Mouse (Mus musculus) liver, embryonic 12.5 days (tissue): ENCODE results near the gene Ttc7b. TPM values are rescaled to one million over a fixed set of nuclear protein-coding genes. Genes with fewer than 3 reads are reported as not detected.

Experiments used
- ATAC-seq: fragments of 200-750 bp; cut with Nextera tagmentation; 2 replicates; pipeline ENCODE4 v1.8.0; 2017; ENCODE audit warnings: moderate number of reproducible peaks, mild to moderate bottlenecking, moderate library complexity
- H3K27ac ChIP-seq: fragments of 300-500 bp; sonication (generic); 2 replicates; pipeline ENCODE4 v1.5.1; 2016; ENCODE audit warnings: mild to moderate bottlenecking
- H3K27me3 ChIP-seq: fragments of 300-500 bp; sonication (generic); replicated peaks from 2 replicates; pipeline ENCODE4 v1.6.1; 2016; ENCODE audit warnings: mild to moderate bottlenecking, moderate library complexity
- H3K36me3 ChIP-seq: fragments of 300-500 bp; sonication (generic); 2 replicates; pipeline ENCODE4 v1.6.1; 2016; ENCODE audit warnings: mild to moderate bottlenecking, moderate library complexity
- H3K4me1 ChIP-seq: fragments of 300-500 bp; sonication (generic); 2 replicates; pipeline ENCODE4 v1.6.1; 2016
- H3K4me2 ChIP-seq: fragments of 300-500 bp; sonication (generic); 2 replicates; pipeline ENCODE4 v1.6.1; 2016; ENCODE audit warnings: mild to moderate bottlenecking, moderate library complexity
- H3K4me3 ChIP-seq: fragments of 300-500 bp; sonication (generic); 2 replicates; pipeline ENCODE4 v1.5.1; 2016; ENCODE audit warnings: mild to moderate bottlenecking, moderate library complexity
- H3K9ac ChIP-seq: fragments of 300-500 bp; sonication (generic); 2 replicates; pipeline ENCODE4 v1.6.1; 2016; ENCODE audit warnings: mild to moderate bottlenecking, moderate library complexity
- H3K9me3 ChIP-seq: fragments of 300-500 bp; sonication (generic); replicated peaks from 2 replicates; pipeline ENCODE4 v1.6.1; 2016; ENCODE audit warnings: mild to moderate bottlenecking, moderate library complexity
- WGBS: fragments of 180-500 bp; shearing (Covaris S2); methylation state at CpG from one replicate; pipeline ENCODE4 v1.1.7; 2016; ENCODE audit not compliant: insufficient replicate concordance; 5-methylcytosine and 5-hydroxymethylcytosine counted together
- polyA plus RNA-seq: library from polyadenylated mRNA; unstranded; fragments of >200 nt; fragmentation: Nextera tagmentation; extraction: Ambion mirVana; gene quantifications from 2 replicates; pipeline ENCODE4 v1.2.1, GENCODE M21; 2016

The Ttc7b gene
- polyA plus RNA-seq, 1 experiment from 2014 or later = 2.2 TPM

GRCm38 (mm10) chr12:100444671-100445165 lies 75.9 kb downstream of the Ttc7b start:
- H3K27ac ChIP-seq = no peak overlapping the region
- WGBS = 70% methylated on average over 3 of the region's 3 CpGs
- H3K27me3 ChIP-seq = no peaks in the 10 kb centered on the region
- H3K4me1 ChIP-seq = 0 out of 2 replicates have a peak, but pooled peaks cover 1% of the 10 kb centered on the region
- H3K9ac ChIP-seq = no peak overlapping the region
- H3K36me3 ChIP-seq = 0 out of 2 replicates have a peak, but pooled peaks cover 3% of the 10 kb centered on the region
- H3K9me3 ChIP-seq = no peaks in the 10 kb centered on the region
- no peak overlapping the region for H3K4me3 ChIP-seq
- H3K4me2 ChIP-seq = no peak overlapping the region
- no peak for ATAC-seq

GRCm38 (mm10) chr12:100443452-100443851 lies 77.2 kb downstream of the Ttc7b start:
- Histone ChIP-seq H3K9me3 (no peaks in the 10 kb centered on the region), H3K9ac (no peak overlapping the region), H3K27ac (no peak overlapping the region), H3K4me1 (0 out of 2 replicates have a peak, but pooled peaks cover 8% of the 10 kb centered on the region), H3K27me3 (no peaks in the 10 kb centered on the region), H3K4me2 (no peak overlapping the region), H3K36me3 (0 out of 2 replicates have a peak, but pooled peaks cover 3% of the 10 kb centered on the region), H3K4me3 (no peak overlapping the region)
- WGBS = 65% methylated on average over 6 of the region's 6 CpGs
- no peak for ATAC-seq

- ATAC-seq = no peak
- Histone ChIP-seq H3K4me2 (no peak overlapping the region), H3K9me3 (no peaks in the 10 kb centered on the region), H3K36me3 (0 out of 2 replicates have a peak, but pooled peaks cover 3% of the 10 kb centered on the region), H3K27me3 (no peaks in the 10 kb centered on the region), H3K4me3 (no peak overlapping the region), H3K9ac (no peak overlapping the region), H3K4me1 (0 out of 2 replicates have a peak, but pooled peaks cover 8% of the 10 kb centered on the region), H3K27ac (no peak overlapping the region)
- 75% methylated on average over 4 of the region's 4 CpGs for WGBS
These were observed 79.0 kb downstream of the Ttc7b start for GRCm38 (mm10) chr12:100441609-100442008.

- no peak overlapping the region for H3K4me2 ChIP-seq
- H3K9ac ChIP-seq = no peak overlapping the region
- no peaks in the 10 kb centered on the region for H3K9me3 ChIP-seq
- H3K4me3 ChIP-seq = no peak overlapping the region
- WGBS = 70% methylated on average over 3 of the region's 3 CpGs
- no peaks in the 10 kb centered on the region for H3K27me3 ChIP-seq
- no peak for ATAC-seq
- H3K4me1 ChIP-seq = 0 out of 2 replicates have a peak, but pooled peaks cover 8% of the 10 kb centered on the region
- H3K27ac ChIP-seq = 0 out of 2 replicates have a peak overlapping the region, but pooled peaks have one; percentile 48
- no peaks in the 10 kb centered on the region for H3K36me3 ChIP-seq
These were observed 80.7 kb downstream of the Ttc7b start for GRCm38 (mm10) chr12:100439883-100440282.

GRCm38 (mm10) chr12:100439145-100439755 lies 81.4 kb downstream of the Ttc7b start:
- H3K4me2 ChIP-seq = no peak overlapping the region
- H3K4me3 ChIP-seq = no peak overlapping the region
- H3K27ac ChIP-seq = 0 out of 2 replicates have a peak overlapping the region, but pooled peaks have one; percentile 48
- H3K4me1 ChIP-seq = 0 out of 2 replicates have a peak, but pooled peaks cover 8% of the 10 kb centered on the region
- H3K9ac ChIP-seq = no peak overlapping the region
- no peak for ATAC-seq
- WGBS = 60% methylated on average over 4 of the region's 4 CpGs
- H3K27me3 ChIP-seq = no peaks in the 10 kb centered on the region
- H3K36me3 ChIP-seq = no peaks in the 10 kb centered on the region
- H3K9me3 ChIP-seq = no peaks in the 10 kb centered on the region

- Histone ChIP-seq H3K9ac (no peak overlapping the region), H3K4me1 (0 out of 2 replicates have a peak, but pooled peaks cover 8% of the 10 kb centered on the region), H3K27me3 (no peaks in the 10 kb centered on the region), H3K36me3 (no peaks in the 10 kb centered on the region), H3K4me2 (no peak overlapping the region), H3K27ac (0 out of 2 replicates have a peak overlapping the region, but pooled peaks have one; percentile 24), H3K9me3 (no peaks in the 10 kb centered on the region), H3K4me3 (no peak overlapping the region)
- no peak for ATAC-seq
- WGBS = 88% methylated on average over 7 of the region's 7 CpGs
These were observed 82.1 kb downstream of the Ttc7b start for GRCm38 (mm10) chr12:100438509-100438908.

GRCm38 (mm10) chr12:100437862-100438261 lies 82.8 kb downstream of the Ttc7b start:
- Histone ChIP-seq H3K9ac (no peak overlapping the region), H3K9me3 (no peaks in the 10 kb centered on the region), H3K27me3 (no peaks in the 10 kb centered on the region), H3K4me3 (no peak overlapping the region), H3K4me1 (0 out of 2 replicates have a peak, but pooled peaks cover 8% of the 10 kb centered on the region), H3K36me3 (no peaks in the 10 kb centered on the region), H3K27ac (no peak overlapping the region), H3K4me2 (no peak overlapping the region)
- WGBS = 83% methylated on average over 5 of the region's 5 CpGs
- no peak for ATAC-seq

GRCm38 (mm10) chr12:100435763-100436162 lies 84.9 kb downstream of the Ttc7b start:
- Histone ChIP-seq H3K4me1 (0 out of 2 replicates have a peak, but pooled peaks cover 8% of the 10 kb centered on the region), H3K27ac (no peak overlapping the region), H3K27me3 (no peaks in the 10 kb centered on the region), H3K9ac (no peak overlapping the region), H3K36me3 (no peaks in the 10 kb centered on the region), H3K9me3 (no peaks in the 10 kb centered on the region), H3K4me2 (no peak overlapping the region), H3K4me3 (no peak overlapping the region)
- no peak for ATAC-seq
- WGBS = 80% methylated on average over 1 of the region's 1 CpGs

- Histone ChIP-seq H3K4me1 (no peaks in the 10 kb centered on the region), H3K9ac (no peak overlapping the region), H3K9me3 (no peaks in the 10 kb centered on the region), H3K36me3 (no peaks in the 10 kb centered on the region), H3K4me2 (no peak overlapping the region), H3K27me3 (no peaks in the 10 kb centered on the region), H3K27ac (no peak overlapping the region), H3K4me3 (no peak overlapping the region)
- WGBS = 49% methylated on average over 6 of the region's 6 CpGs
- ATAC-seq = no peak
These were observed 88.8 kb downstream of the Ttc7b start for GRCm38 (mm10) chr12:100431830-100432229.

- 75% methylated on average over 6 of the region's 6 CpGs for WGBS
These were observed 91.1 kb downstream of the Ttc7b start for GRCm38 (mm10) chr12:100429414-100430114.

GRCm38 (mm10) chr12:100428183-100428582 lies 92.4 kb downstream of the Ttc7b start:
- Histone ChIP-seq H3K36me3 (no peaks in the 10 kb centered on the region), H3K4me2 (no peak overlapping the region), H3K9ac (no peak overlapping the region), H3K4me1 (0 out of 2 replicates have a peak, but pooled peaks cover 4% of the 10 kb centered on the region), H3K4me3 (no peak overlapping the region), H3K27ac (no peak overlapping the region), H3K9me3 (no peaks in the 10 kb centered on the region), H3K27me3 (no peaks in the 10 kb centered on the region)
- ATAC-seq = no peak
- WGBS = 59% methylated on average over 4 of the region's 4 CpGs

More at GRCm38 (mm10) chr12:100429414-100430114, 91.1 kb downstream of the Ttc7b start:
- Histone ChIP-seq H3K4me1 (0 out of 2 replicates have a peak, but pooled peaks cover 4% of the 10 kb centered on the region), H3K36me3 (no peaks in the 10 kb centered on the region), H3K27me3 (no peaks in the 10 kb centered on the region), H3K4me2 (no peak overlapping the region), H3K27ac (no peak overlapping the region), H3K9me3 (no peaks in the 10 kb centered on the region), H3K4me3 (no peak overlapping the region), H3K9ac (no peak overlapping the region)
- ATAC-seq = no peak

- Histone ChIP-seq H3K27me3 (no peaks in the 10 kb centered on the region), H3K9me3 (no peaks in the 10 kb centered on the region), H3K4me1 (0 out of 2 replicates have a peak, but pooled peaks cover 8% of the 10 kb centered on the region), H3K36me3 (no peaks in the 10 kb centered on the region), H3K9ac (no peak overlapping the region), H3K4me3 (no peak overlapping the region), H3K27ac (no peak overlapping the region), H3K4me2 (no peak overlapping the region)
- WGBS = 61% methylated on average over 4 of the region's 4 CpGs
- ATAC-seq = no peak
These were observed 94.4 kb downstream of the Ttc7b start for GRCm38 (mm10) chr12:100426212-100426611.
